Mouse (Mus musculus) frontal cortex, adult (tissue): ENCODE data around the gene Sf3b4.
"Not testable (repeated sequence)": the region's sequence is repeated elsewhere in the genome, so short reads cannot be mapped to it uniquely, and the experiment has no call there.

Experiments
- ATAC-seq: cut with Nextera tagmentation; 2 replicates; pipeline ENCODE4 v1.9.2; 2017; ENCODE audit warnings: mild to moderate bottlenecking, moderate library complexity, mixed read lengths; ENCODE audit not compliant: low TSS enrichment

Sf3b4 gene

GRCm38 (mm10) chr3:96173185-96173584, 1.1 kb downstream of the Sf3b4 start:
- no peak for ATAC-seq

GRCm38 (mm10) chr3:96174042-96174441, 1.9 kb downstream of the Sf3b4 start:
- ATAC-seq: not testable (repeated sequence)

- no peak for ATAC-seq
These were observed 3.1 kb downstream of the Sf3b4 start for GRCm38 (mm10) chr3:96175251-96175650.

GRCm38 (mm10) chr3:96178427-96178826, 6.3 kb downstream of the Sf3b4 start:
- ATAC-seq: no peak

- ATAC-seq: no peak
These were observed 6.8 kb downstream of the Sf3b4 start for GRCm38 (mm10) chr3:96178902-96179301.

- ATAC-seq: no peak
These were observed 7.4 kb downstream of the Sf3b4 start for GRCm38 (mm10) chr3:96179531-96179930.

GRCm38 (mm10) chr3:96180727-96181477, 8.8 kb downstream of the Sf3b4 start, which contains the start of gene Sv2a:
Sv2a (plus strand) TSS chr3:96181151.
- ATAC-seq: peak; percentile 21; the same call in 1 of the 2 replicates

- ATAC-seq: peak; percentile 41
These were observed 9.6 kb downstream of the Sf3b4 start for GRCm38 (mm10) chr3:96181510-96182381.

GRCm38 (mm10) chr3:96182382-96182776, 10.2 kb downstream of the Sf3b4 start:
- ATAC-seq: peak; percentile 62

GRCm38 (mm10) chr3:96192977-96193376, 20.8 kb downstream of the Sf3b4 start:
- no peak for ATAC-seq

- ATAC-seq: no peak
These were observed 22.8 kb downstream of the Sf3b4 start for GRCm38 (mm10) chr3:96194966-96195365.

- no peak for ATAC-seq
These were observed 23.6 kb downstream of the Sf3b4 start for GRCm38 (mm10) chr3:96195616-96196313.

GRCm38 (mm10) chr3:96196437-96197128, 24.5 kb downstream of the Sf3b4 start:
- ATAC-seq: 0 out of 2 replicates have a peak, but pooled peaks have one; percentile 13

- ATAC-seq: peak; percentile 90
These were observed 25.1 kb downstream of the Sf3b4 start for GRCm38 (mm10) chr3:96197129-96197749.

GRCm38 (mm10) chr3:96198181-96198580, 26.0 kb downstream of the Sf3b4 start:
- no peak for ATAC-seq

- ATAC-seq: not testable (repeated sequence)
These were observed 26.6 kb downstream of the Sf3b4 start for GRCm38 (mm10) chr3:96198601-96199251.

- no peak for ATAC-seq
These were observed 27.6 kb downstream of the Sf3b4 start for GRCm38 (mm10) chr3:96199731-96200130.

GRCm38 (mm10) chr3:96207819-96208218, 35.7 kb downstream of the Sf3b4 start:
- no peak for ATAC-seq

- ATAC-seq: no peak
These were observed 37.1 kb downstream of the Sf3b4 start for GRCm38 (mm10) chr3:96209242-96209641.

- peak; percentile 21 for ATAC-seq
These were observed 47.1 kb downstream of the Sf3b4 start for GRCm38 (mm10) chr3:96219191-96219641.
